Mouse (Mus musculus) lung, adult 18-20 months (tissue): ENCODE results near the gene Ikzf3.

Source experiments
- DNase-seq, 2 experiments: peaks; one replicate each; pipeline ENCODE4 v3.0.0; 2022; ENCODE audit warnings: mixed read lengths in 2 of 2

Ikzf3 gene

GRCm38 (mm10) chr11:98568326-98568725 lies 22.5 kb upstream of the Ikzf3 start:
- no peak for DNase-seq

- no peak for DNase-seq
Observed at GRCm38 (mm10) chr11:98563921-98564414, 18.1 kb upstream of the Ikzf3 start.

DNA sequence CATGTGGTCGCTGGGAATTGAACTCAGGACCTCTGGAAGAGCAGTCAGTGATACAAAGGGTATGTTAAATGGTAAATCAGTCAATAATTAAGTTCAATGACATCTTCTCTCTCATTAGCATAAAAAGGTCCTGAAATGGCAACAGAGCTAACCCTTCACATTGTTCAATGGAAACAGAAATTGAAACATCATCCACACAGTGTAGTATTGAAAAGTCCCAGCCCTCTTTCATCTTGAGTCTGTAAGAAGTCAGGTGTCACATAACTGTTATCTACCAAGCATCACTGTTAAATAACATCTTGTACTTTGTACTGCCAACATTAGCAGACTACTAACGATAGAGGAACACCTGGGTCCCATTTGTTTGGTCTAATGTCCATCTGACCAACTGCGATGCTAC lies 17.2 kb upstream of the Ikzf3 start:
- no peak for DNase-seq

GRCm38 (mm10) chr11:98560942-98561341 lies 15.1 kb upstream of the Ikzf3 start:
- no peak for DNase-seq

DNA sequence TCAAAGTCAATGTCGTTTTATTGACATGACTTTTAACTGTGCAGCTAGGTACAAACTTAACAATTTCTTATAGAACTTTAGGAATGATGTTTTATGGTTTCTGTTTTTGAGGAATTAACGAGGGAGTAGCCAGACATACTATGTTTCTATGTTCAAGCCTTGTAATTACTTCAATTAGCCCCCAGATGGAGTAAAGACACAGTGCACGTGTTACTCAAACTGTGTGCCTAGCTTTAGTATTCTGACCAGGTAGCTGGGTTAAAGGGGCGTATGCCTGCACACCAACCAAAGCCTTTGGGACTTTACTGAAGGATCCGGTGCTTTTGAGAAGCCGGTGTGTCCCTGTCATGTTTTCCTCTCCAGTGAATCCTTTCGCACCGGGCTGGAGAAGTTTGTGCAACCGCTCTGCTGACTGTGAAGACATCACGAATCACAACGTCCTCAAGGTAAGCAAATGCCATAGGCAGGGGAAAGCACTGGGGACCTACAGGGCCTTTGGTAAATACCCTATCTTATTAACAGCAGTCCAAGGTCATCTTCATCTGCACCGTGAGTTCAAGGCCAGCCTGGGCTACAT lies 9.4 kb upstream of the Ikzf3 start:
- DNase-seq = no peak

DNA sequence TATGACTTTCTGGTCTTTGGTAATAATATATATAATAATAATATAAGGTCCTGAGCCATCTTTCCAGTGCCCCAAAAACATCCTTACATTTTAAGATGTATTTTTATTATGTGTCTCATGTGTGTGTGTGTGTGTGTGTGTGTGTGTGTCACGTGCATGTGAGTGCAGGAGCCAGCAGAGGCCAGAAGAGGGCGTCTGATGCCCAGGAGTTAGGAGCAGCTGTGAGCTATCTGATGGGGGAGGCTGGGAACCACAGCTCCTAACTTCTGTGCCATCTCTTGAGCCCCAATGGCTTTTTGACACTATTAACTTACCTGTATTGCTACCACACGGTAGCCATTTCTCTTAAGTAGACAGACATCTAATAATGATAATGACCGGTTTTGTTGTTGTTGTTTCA lies 8.1 kb upstream of the Ikzf3 start:
- no peak for DNase-seq

DNA sequence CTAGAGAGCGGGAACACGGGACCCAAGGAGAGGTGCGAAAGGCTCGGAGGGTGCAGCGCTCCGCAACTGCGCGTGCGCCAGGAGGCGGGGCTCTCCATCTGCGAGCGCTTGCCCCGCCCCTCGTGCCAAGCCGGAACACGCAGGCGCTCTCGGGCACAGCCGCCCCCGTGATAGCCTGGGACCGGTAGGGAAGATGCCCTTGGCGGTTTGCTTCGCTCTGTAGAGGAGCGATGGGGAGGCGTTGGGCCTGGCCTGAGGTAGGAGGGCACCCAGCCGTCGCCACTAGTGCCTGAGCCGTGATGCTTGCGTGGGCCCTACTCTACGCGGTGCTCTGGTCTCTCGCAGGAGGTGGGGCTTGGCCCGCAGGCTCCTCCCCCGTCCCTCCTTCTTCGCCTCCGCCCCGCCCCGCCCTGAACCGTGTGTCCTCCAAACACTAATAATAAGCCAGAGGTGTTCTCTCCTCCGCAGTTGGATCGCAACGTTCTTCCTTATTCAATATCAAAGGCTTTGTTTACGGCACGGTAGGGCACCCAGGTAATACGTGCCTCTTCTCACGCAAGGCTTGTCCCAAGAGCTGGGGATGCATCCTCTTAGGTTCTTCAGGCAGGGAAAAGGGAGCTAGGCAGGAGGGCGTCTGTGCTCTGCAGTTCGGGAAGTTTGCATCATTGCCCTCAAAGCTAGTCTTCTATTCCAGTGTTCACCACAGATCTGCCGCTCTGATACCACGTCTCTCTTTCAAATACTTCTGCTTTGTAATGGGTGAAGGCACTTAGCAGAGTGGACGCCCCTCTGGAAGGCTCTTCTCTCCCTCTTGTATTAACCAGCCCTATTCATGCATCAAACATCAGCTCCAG lies 5.4 kb upstream of the Ikzf3 start, which contains the start of gene Zpbp2:
Zpbp2 (plus strand) TSS at position 123 of the 854 bp plus-strand sequence.
- DNase-seq = peak; percentile 86 to 88

DNA sequence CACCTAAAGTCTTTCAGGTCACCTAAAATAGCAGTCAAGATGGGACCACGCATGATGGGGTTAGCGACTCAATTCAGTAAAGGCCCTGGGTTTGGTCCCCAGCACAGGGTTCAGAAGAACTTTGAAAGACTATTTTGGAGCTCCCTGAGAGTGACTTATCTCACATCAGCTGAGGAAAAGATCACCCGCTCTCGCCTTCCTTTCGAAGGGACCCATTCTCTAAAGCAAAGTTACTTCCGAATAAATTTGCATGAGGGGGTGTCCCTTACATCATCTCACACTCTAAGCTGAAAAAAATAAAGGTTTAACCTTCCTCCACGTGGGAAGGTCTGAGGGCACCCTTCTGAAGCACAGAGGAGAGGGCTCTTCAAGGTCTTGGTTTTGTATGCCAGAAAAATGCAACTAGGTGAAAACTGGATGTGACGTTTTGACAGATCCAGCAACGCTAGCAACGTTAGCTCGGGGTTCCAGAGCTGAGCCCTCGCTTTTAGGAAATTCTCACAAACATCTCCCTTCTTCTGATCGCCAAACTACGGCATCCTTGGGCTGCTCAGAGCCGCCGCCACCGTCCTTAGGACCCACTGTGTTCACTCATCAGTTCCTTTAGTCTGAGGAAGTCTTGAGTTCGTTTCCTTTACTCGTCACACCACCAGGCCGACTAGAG lies 4.6 kb upstream of the Ikzf3 start:
- peak in 1 of 2 experiments; percentile 7 for DNase-seq

- DNase-seq = no peak
Observed at GRCm38 (mm10) chr11:98549363-98549762, 3.5 kb upstream of the Ikzf3 start.

GRCm38 (mm10) chr11:98547308-98547693 lies 1.5 kb upstream of the Ikzf3 start:
- DNase-seq = no peak

- no peak for DNase-seq
Observed at GRCm38 (mm10) chr11:98546529-98547307, 887 bp upstream of the Ikzf3 start.

DNA sequence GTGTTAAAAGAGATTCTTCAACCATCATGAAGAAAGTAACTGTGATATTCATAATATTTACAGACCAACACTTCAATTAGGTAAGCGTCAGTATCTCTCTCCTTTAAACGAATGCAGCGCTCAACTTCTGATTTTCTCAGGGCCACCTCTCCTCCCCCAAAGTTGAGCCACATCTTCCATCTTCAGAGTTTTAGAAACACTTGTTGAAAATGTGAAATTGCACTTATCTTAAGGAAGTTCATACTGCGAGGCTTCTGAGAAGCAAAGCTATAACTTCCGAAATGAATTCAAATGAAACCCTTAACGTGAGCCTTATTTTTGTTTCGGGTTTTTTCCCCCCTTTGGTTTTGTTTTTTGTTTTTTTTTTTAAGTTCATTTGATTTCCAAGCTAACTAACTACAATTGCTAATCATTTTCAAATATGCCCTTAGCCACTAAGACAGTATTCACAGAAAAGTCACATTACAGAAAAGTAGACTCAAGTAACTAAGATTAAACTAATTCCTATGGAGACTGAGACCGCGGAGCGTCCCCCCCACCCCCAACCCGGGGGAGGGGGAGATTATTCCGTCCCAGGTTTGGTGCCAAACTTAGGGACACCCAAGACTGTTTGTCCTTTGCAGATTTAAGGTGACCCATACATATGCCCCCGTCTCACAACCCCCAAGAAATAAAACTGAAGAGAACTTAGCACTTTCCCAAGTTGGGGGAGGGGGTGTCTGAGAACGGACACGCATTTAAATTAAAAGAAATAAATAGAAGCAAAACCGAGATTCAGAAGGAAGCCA lies 747 bp downstream of the Ikzf3 start:
- DNase-seq = no peak

DNA sequence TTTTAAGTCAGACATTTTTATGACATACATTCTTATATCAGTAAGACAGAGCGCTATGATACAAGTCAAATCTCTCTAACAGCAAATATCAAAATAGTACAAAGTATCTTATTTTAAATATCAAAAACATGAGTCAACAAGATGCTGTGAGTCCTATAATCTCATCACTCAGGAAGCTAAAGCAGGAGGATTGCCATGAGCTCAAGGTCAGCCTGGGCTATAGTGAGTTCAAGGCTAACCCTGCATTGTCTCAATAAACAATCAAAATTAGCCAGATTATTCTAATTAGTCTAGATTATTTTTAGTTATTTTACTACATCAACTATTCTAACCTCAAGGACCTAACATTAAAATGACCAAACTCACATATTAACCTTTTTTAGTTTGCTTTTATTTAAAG lies 2.4 kb downstream of the Ikzf3 start:
- no peak for DNase-seq

- DNase-seq = no peak
Observed at GRCm38 (mm10) chr11:98542553-98542952, 3.3 kb downstream of the Ikzf3 start.

DNA sequence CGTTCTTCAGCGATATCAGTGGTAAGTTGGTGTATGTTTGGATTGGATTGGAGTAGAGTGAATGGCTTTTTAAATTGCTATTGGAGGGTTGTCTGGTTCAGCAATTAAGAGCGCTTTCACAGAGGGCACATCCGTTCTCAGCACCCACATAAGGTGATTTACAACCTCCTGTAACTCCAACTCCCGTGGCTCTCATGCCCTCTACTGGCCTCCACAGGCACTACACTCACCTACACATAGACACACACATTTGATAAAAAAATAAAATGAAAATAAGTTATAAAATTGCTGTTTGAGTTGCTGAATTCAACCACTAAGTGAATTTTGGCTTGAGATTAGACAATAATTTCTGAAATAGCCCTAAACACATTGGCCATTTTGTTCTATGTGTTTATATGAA lies 5.5 kb downstream of the Ikzf3 start:
- no peak for DNase-seq

DNA sequence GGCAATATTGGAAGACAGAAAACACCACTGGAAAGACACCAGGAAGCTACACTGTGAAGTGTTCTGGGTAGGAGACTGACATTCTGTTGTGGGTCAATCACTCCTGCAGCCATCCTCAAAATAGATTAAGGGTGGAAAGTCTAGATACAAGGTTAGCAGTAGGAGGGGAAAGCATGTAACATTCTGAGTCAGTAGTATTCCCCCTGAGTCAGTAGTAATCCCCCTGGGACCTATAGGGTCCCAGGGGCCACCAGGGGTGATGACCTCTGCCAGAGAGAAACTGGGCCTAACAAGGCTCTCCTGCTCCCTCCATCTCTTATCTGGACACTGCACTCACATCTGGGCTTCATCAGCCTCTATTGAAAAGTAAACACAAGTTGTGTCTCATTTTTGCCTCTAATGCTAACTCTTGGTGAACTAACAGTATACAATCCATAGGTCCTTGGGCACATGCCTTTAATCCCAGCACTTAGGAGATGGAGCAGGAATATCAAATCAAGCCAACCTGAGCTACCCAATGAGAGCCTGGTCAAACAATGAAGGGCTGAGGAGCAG lies 8.3 kb downstream of the Ikzf3 start:
- DNase-seq = no peak

DNA sequence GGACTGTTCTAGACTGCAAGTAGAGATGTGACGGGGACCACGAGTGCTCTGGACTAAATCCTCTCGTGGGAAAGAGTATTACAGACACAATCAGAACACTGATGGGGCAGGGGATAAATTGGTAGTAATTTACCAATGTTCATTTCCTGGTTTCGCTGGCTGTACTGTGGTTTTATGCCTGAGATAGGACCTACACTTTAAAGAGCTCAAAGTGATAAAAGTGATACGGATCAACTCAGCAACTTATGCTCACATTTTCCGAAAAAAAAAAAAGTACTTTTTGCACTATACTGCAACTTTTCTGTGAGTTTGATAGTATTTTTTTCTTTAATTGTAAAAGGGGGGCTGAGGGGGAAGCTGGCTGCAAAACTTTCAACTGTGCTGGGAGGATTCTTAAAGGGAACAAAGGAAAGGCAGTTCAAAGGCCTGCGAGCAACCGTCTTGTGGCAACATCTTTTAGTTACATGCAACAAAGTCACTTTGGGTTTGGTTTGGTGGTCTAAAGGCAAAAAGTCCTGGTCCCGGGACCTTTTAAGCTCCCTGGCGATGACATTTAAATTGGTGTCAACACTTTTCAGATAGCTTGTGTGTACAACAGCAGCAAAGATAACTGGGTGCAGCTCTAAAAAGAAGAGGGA lies 18.9 kb downstream of the Ikzf3 start:
- DNase-seq = no peak

DNA sequence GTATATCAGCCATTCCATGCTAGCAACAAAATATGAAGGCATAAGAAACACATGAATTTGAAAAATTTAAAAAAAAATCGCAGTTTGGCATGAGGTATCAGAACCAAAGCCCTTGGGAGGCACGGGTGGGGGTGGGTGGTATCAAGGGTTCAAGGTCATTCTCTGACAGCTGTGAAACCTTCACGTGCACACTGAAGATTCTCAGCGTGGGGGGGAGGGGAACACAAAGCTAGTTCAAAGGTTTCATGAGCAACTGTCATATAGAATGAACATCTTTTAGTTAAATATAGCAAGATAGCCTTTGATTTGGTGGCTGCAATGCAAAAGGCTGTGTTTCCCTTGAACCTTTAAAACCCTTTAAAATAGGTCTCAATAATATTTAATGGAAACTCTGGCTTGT lies 20.7 kb downstream of the Ikzf3 start:
- DNase-seq = no peak

DNA sequence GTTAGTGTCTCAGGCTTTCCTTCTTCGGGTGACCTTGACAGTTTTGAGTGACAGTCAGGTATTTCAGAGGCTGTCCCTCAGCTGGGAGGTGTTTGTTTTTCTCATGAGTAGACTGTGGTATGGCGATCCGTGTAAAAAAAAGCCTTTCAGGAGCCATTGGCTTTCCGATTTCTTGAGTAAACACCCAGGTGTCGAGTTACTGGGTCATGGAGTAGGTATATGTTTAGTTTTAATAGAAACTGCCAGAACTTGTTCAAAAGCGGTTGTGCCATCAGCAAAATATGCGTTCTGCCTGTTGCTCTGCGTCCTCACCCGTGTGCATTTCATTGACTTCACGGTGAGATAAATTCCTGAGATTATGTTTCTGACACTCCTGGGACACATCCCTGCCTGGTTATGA lies 25.4 kb downstream of the Ikzf3 start:
- DNase-seq = peak in 1 of 2 experiments; percentile 13

DNA sequence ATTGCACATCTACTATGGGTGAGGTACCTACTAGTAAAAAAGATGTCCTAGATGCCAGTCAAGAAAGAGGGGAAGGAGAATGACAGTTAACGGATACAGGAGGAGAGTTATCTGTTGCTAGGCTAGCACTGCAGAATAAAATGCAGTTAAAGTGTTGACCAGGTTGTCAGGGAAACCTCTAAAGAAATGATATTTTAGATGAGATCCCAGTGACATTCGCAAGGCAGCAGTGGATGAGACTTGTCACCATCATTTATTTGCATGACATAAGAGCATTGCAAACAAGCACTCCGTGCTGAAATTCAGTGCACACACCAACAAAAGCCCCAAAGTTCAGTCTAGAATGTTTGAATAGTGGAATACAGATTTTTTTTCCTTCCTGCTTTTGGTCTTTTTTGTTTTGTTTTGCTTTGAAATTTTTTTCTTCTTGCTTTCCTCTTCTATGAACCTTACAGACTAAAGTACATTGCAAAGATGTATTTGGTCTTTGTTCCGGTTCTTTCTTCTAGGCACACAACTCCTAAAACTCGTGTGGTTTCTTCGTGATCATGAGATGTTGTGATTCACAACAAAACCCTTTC lies 32.4 kb downstream of the Ikzf3 start:
- no peak for DNase-seq

- DNase-seq = no peak
Observed at GRCm38 (mm10) chr11:98512881-98513280, 33.0 kb downstream of the Ikzf3 start.
